Mouse (Mus musculus) megakaryocyte-erythroid progenitor cell, adult 5 weeks (primary cell): Measurements from ENCODE around the gene Tcaf3. TPM values are rescaled to one million over a fixed set of nuclear protein-coding genes. Genes with fewer than 3 reads are reported as not detected.

ENCODE experiments used
- polyA plus RNA-seq: library from polyadenylated mRNA; stranded (reverse); fragments of >175 nt; gene quantifications from 2 replicates; pipeline ENCODE4 v1.2.3, GENCODE M21; 2012

The Tcaf3 gene
- not detected in 2 replicates for polyA plus RNA-seq

GRCm38 (mm10) chr6:42597592-42597991 is at the start of gene Tcaf3:
Tcaf3 (minus strand) TSS chr6:42597692.

DNA sequence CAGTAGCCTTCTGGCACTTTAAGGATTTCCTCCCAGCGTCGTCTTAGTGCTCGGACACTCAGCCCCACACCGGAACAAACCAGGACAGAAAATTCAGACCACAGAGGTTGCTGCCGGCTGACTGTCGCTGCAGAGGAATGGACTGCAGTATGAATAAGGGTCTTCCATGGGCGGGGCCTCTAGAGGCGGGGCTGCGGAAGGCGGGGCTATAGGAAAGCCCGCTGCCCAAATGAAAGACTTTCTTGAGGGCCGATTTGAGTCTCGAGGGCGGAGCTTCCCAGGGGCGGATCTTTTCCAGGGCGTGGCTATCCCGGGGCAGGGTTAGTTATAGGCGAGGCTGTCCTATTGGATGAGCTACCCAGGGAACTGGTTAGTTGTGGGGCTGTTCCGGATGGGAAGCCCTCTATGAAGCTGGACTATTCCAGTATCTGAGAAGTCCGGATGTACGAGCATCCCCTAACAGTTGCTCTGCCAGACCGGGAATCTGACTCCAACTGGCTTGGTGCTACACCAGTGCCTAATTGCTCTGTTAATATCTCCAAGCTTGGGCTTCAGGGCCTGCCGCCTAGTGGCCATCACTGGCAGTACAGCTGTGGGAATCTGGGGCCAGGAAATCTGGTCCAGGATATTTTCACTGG is 47.5 kb upstream of the Tcaf3 start, which contains the start of gene Tcaf2:
Gene Tcaf2 (minus strand): TSS at position 343 of the 638 bp plus-strand sequence.

GRCm38 (mm10) chr6:42547461-42547860 is 50.0 kb downstream of the Tcaf3 start, which contains the start of gene Olfr455:
Olfr455 (minus strand) TSS chr6:42547587.

Other genes with a start within 250 kb of the Tcaf3 start
- gene Zyx, start 248.1 kb downstream of the Tcaf3 start, polyA plus RNA-seq = 1,535 and 1,622 TPM in 2 replicates
- gene Epha1, start 224.4 kb downstream of the Tcaf3 start, polyA plus RNA-seq = 0.11 and 0.14 TPM in 2 replicates
- gene Tas2r143, start 197.5 kb downstream of the Tcaf3 start, polyA plus RNA-seq = not detected in 2 replicates
- not detected in 2 replicates for gene Tas2r135, start 192.3 kb downstream of the Tcaf3 start, polyA plus RNA-seq
- 0.08 TPM in 1 of 2 replicates, not detected in the other for gene Tas2r126, start 163.2 kb downstream of the Tcaf3 start, polyA plus RNA-seq
- gene Olfr458, start 132.5 kb downstream of the Tcaf3 start, polyA plus RNA-seq = not detected in 2 replicates
- not detected in 2 replicates for gene Olfr457, start 121.4 kb downstream of the Tcaf3 start, polyA plus RNA-seq
- gene Olfr456, start 110.5 kb downstream of the Tcaf3 start, polyA plus RNA-seq = not detected in 2 replicates
- not detected in 2 replicates for gene Olfr455, start 50.1 kb downstream of the Tcaf3 start, polyA plus RNA-seq
- gene Tcaf2, start 47.6 kb upstream of the Tcaf3 start, polyA plus RNA-seq = 0.04 TPM in 2 replicates
- gene Tcaf1, start 112.4 kb upstream of the Tcaf3 start, polyA plus RNA-seq = 0.19 and 0.32 TPM in 2 replicates
- not detected in 2 replicates for gene Olfr453, start 141.7 kb upstream of the Tcaf3 start, polyA plus RNA-seq
- not detected in 2 replicates for gene Olfr38, start 158.7 kb upstream of the Tcaf3 start, polyA plus RNA-seq
- not detected in 2 replicates for gene Olfr452, start 187.4 kb upstream of the Tcaf3 start, polyA plus RNA-seq
- not detected in 2 replicates for gene Olfr450, start 214.2 kb upstream of the Tcaf3 start, polyA plus RNA-seq
- not detected in 2 replicates for gene Olfr449, start 236.7 kb upstream of the Tcaf3 start, polyA plus RNA-seq